Mouse (Mus musculus) bone marrow, adult 2 months (tissue): ENCODE data around the gene Ttc5.
"Not testable (repeated sequence)": the region's sequence is repeated elsewhere in the genome, so short reads cannot be mapped to it uniquely, and the experiment has no call there.

Source experiments
- CTCF ChIP-seq: fragments of 200-500 bp; IDR thresholded peaks from 2 replicates; pipeline ENCODE4 v1.5.1; 2011; ENCODE audit warnings: low read length, control low read depth; ENCODE audit not compliant: control insufficient read depth, insufficient read depth
- POLR2A ChIP-seq: fragments of 200-500 bp; IDR thresholded peaks from 2 replicates; pipeline ENCODE4 v1.6.1; 2011; ENCODE audit warnings: low read depth, mild to moderate bottlenecking, control low read depth, low read length, borderline replicate concordance; ENCODE audit not compliant: control insufficient read depth

DNA sequence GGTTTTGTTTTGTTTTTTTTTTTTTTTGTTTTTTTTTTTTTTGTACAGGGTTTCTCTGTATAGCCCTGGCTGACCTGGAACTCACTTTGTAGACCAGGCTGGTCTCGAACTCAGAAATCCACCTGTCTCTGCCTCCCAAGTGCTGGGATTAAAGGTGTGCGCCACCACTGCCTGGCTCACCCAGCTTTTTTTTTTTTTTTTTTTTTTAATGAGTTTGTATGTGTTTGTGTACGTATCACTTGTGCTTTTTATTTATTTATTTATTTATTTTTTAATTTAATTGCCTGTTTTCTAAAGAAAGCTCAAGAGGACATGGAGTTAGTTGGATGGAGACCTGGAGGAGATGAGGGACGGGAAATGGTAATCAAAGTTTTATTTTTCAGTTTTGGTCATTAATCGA, 21.1 kb upstream of the Ttc5 start:
- TF ChIP-seq CTCF, POLR2A: not testable (repeated sequence)
